Mouse (Mus musculus) lung, adult 18-20 months (tissue): ENCODE data around the gene 4933416C03Rik.

ENCODE experiments used
- DNase-seq, 2 experiments: peaks; one replicate each; pipeline ENCODE4 v3.0.0; 2022; ENCODE audit warnings: mixed read lengths in 2 of 2

The 4933416C03Rik gene

GRCm38 (mm10) chr10:116113867-116114474 is at the start of gene 4933416C03Rik:
4933416C03Rik (minus strand) TSS chr10:116113917.
- DNase-seq, result no peak

- no peak for DNase-seq
Observed at GRCm38 (mm10) chr10:116162338-116162737, 48.6 kb upstream of the 4933416C03Rik start.

- no peak for DNase-seq
Observed at GRCm38 (mm10) chr10:116156699-116157098, 43.0 kb upstream of the 4933416C03Rik start.

- no peak for DNase-seq
Observed at GRCm38 (mm10) chr10:116154707-116155106, 41.0 kb upstream of the 4933416C03Rik start.

GRCm38 (mm10) chr10:116146091-116146490 is 32.4 kb upstream of the 4933416C03Rik start:
- DNase-seq, result no peak

GRCm38 (mm10) chr10:116143684-116144083 is 30.0 kb upstream of the 4933416C03Rik start:
- no peak for DNase-seq

GRCm38 (mm10) chr10:116140226-116140625 is 26.5 kb upstream of the 4933416C03Rik start:
- no peak for DNase-seq

- no peak for DNase-seq
Observed at GRCm38 (mm10) chr10:116135187-116135586, 21.5 kb upstream of the 4933416C03Rik start.

GRCm38 (mm10) chr10:116132233-116132632 is 18.5 kb upstream of the 4933416C03Rik start:
- DNase-seq, result no peak

GRCm38 (mm10) chr10:116131223-116131622 is 17.5 kb upstream of the 4933416C03Rik start:
- no peak for DNase-seq

GRCm38 (mm10) chr10:116130401-116130800 is 16.7 kb upstream of the 4933416C03Rik start:
- DNase-seq, result no peak

- no peak for DNase-seq
Observed at GRCm38 (mm10) chr10:116125364-116125763, 11.6 kb upstream of the 4933416C03Rik start.

- no peak for DNase-seq
Observed at GRCm38 (mm10) chr10:116123808-116124207, 10.1 kb upstream of the 4933416C03Rik start.

- DNase-seq, result no peak
Observed at GRCm38 (mm10) chr10:116121463-116121862, 7.7 kb upstream of the 4933416C03Rik start.

GRCm38 (mm10) chr10:116117060-116117459 is 3.3 kb upstream of the 4933416C03Rik start:
- DNase-seq, result no peak

- DNase-seq, result no peak
Observed at GRCm38 (mm10) chr10:116115881-116116677, 2.4 kb upstream of the 4933416C03Rik start.

- DNase-seq, result no peak
Observed at GRCm38 (mm10) chr10:116112868-116113267, 849 bp downstream of the 4933416C03Rik start.

- no peak for DNase-seq
Observed at GRCm38 (mm10) chr10:116108730-116109129, 5.0 kb downstream of the 4933416C03Rik start.

- DNase-seq, result no peak
Observed at GRCm38 (mm10) chr10:116108176-116108575, 5.5 kb downstream of the 4933416C03Rik start.

- DNase-seq, result no peak
Observed at GRCm38 (mm10) chr10:116098470-116098869, 15.2 kb downstream of the 4933416C03Rik start.

- DNase-seq, result no peak
Observed at GRCm38 (mm10) chr10:116096466-116096865, 17.3 kb downstream of the 4933416C03Rik start.

GRCm38 (mm10) chr10:116083965-116084364 is 29.8 kb downstream of the 4933416C03Rik start:
- DNase-seq, result no peak

GRCm38 (mm10) chr10:116080841-116081240 is 32.9 kb downstream of the 4933416C03Rik start:
- no peak for DNase-seq

- DNase-seq, result no peak
Observed at GRCm38 (mm10) chr10:116079396-116079795, 34.3 kb downstream of the 4933416C03Rik start.
